Mouse (Mus musculus): ENCODE measurements at regions not wholly inside any gene's neighbourhood (a gene's known extent, or its start where the extent isn't known, plus 50 kb on each side); places are given as distances from the start of the nearest gene placed in this dataset.
"Not testable (repeated sequence)": the region's sequence is repeated elsewhere in the genome, so short reads cannot be mapped to it uniquely, and the experiment has no call there.

DNA sequence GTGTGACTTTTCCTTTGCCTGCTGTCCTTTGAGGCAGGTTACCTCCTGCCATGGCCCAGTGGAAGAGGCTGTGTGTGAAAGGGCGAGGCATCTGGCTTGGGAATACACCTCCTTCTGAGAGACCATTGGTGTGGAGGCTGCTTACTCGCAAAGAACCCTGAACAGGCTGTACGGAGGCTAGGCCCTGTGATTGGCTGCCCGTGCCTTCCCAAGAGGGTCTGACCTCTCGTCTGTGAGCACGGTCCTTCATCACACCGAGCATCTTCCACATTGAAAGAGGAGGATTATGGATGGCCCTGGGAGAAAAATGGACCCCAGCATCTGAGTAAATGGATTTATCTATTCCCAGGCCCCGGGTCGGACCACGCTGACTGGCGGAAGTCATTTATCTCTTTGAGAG lies 152.9 kb downstream of the Melk start:
- no peak overlapping the region for H3K27ac ChIP-seq (replicated peaks; ENCODE audit: low read depth, low read length)
- no peak overlapping the region for H3K4me2 ChIP-seq (replicated peaks; ENCODE audit: low read depth, low read length, severe bottlenecking)
- H3K4me3 ChIP-seq (replicated peaks; ENCODE audit: low read length), result no peak overlapping the region
- H3K4me1 ChIP-seq (ENCODE audit: control insufficient read depth, insufficient read depth, low read length), result no peaks in the 10 kb centered on the region
- 86% methylated on average over 11 of the region's 11 CpGs for WGBS
- no peaks in the 10 kb centered on the region for H3K36me3 ChIP-seq (ENCODE audit: control insufficient read depth, insufficient read depth, low read length)
- ATAC-seq (ENCODE audit: low FRiP score, low read depth), result no peak
- DNase-seq (ENCODE audit: low spot score), result no peak
- H3K9me3 ChIP-seq (ENCODE audit: control insufficient read depth, low read length), result no peaks in the 10 kb centered on the region
- TF ChIP-seq POLR2A (IDR thresholded peaks at IDR 0.05; ENCODE audit: borderline replicate concordance, extremely low read depth, insufficient read depth, insufficient read length), result no peak
- no peak overlapping the region for H3K9ac ChIP-seq (ENCODE audit: low read depth, low read length, severe bottlenecking)
- no peaks in the 10 kb centered on the region for H3K27me3 ChIP-seq (ENCODE audit: control insufficient read depth, insufficient read depth, low read length)

DNA sequence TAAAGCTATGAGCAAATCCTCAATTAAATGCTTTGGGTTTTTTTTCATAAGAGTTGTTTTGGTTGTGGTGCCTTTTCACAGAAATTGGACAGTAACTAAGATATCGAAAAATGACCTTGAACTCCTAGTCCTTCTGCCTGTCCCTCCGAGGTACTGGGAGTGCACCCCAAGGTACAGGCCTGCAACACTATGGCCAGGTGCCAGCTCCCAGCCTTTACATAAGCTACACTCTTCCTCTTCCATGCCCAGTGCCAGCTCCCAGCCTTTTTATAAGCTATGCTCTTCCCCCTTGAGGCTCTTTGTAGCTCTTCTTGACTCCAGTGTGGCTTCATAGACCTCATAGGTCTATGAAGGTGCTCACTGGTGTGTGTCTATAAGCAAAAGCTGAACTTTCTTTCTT lies 155.2 kb downstream of the Melk start:
- no peak for DNase-seq (ENCODE audit: low spot score)
- ATAC-seq (ENCODE audit: low FRiP score, low read depth), result no peak
- Histone ChIP-seq H3K27ac (replicated peaks; ENCODE audit: low read depth, low read length) (no peak overlapping the region), H3K36me3 (ENCODE audit: control insufficient read depth, insufficient read depth, low read length) (no peaks in the 10 kb centered on the region), H3K4me1 (ENCODE audit: control insufficient read depth, insufficient read depth, low read length) (no peaks in the 10 kb centered on the region), H3K9ac (ENCODE audit: low read depth, low read length, severe bottlenecking) (no peak overlapping the region), H3K9me3 (ENCODE audit: control insufficient read depth, low read length) (no peaks in the 10 kb centered on the region), H3K4me2 (replicated peaks; ENCODE audit: low read depth, low read length, severe bottlenecking) (no peak overlapping the region), H3K4me3 (replicated peaks; ENCODE audit: low read length) (no peak overlapping the region), H3K27me3 (ENCODE audit: control insufficient read depth, insufficient read depth, low read length) (no peaks in the 10 kb centered on the region)
- TF ChIP-seq POLR2A (IDR thresholded peaks at IDR 0.05; ENCODE audit: borderline replicate concordance, extremely low read depth, insufficient read depth, insufficient read length), result no peak
- WGBS, result 94% methylated on average over 2 of the region's 2 CpGs

DNA sequence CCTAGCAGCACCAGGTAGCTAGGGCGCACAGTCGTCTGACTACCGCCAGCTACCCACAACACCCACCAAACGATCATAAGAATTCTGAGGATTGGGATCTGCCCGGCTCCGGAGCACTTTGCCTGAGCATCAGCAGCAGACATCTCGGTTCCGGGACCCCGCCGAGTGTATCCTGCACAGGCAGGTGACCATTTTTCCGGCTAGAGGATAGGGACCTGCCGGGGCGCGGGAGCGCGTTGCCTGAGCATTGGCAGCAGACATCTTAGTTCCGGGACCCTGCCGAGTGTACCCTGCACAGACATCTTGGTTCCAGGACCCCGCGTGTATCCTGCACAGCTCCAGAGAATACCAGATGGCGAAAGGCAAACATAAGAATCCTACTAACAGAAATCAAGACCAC lies 172.8 kb downstream of the Melk start:
- ATAC-seq (ENCODE audit: low FRiP score, low read depth); H3K27me3 ChIP-seq (ENCODE audit: control insufficient read depth, insufficient read depth, low read length); DNase-seq (ENCODE audit: low spot score); H3K36me3 ChIP-seq (ENCODE audit: control insufficient read depth, insufficient read depth, low read length); H3K4me1 ChIP-seq (ENCODE audit: control insufficient read depth, insufficient read depth, low read length); H3K9me3 ChIP-seq (ENCODE audit: control insufficient read depth, low read length); H3K27ac ChIP-seq (replicated peaks; ENCODE audit: low read depth, low read length); H3K4me3 ChIP-seq (replicated peaks; ENCODE audit: low read length); H3K4me2 ChIP-seq (replicated peaks; ENCODE audit: low read depth, low read length, severe bottlenecking); H3K9ac ChIP-seq (ENCODE audit: low read depth, low read length, severe bottlenecking): not testable (repeated sequence)
- WGBS, result 88% methylated on average over 21 of the region's 21 CpGs

All from limb, embryonic 14.5 days (tissue).